Mouse (Mus musculus): Measurements from ENCODE around the gene Olfr904.
"Not testable (repeated sequence)": the region's sequence is repeated elsewhere in the genome, so short reads cannot be mapped to it uniquely, and the experiment has no call there.

The Olfr904 gene

DNA sequence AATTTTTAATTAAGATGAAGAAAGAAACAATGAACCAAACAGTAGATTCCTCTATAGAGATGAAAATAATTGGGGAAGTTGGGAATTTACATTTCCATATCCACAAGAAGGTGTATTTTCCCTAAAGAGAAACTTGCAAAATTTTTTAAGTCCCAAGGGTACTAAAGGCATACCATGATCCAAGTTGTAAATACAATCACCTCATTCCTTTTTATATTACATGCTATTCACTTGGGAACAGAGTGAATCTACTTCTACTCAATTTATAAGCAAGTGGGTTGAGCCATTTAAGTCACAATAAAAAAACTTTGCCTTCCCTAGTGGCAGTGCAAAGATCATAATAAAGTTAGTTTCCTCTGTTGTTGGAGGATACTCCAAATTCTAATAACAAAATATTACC, at the start of gene Olfr904:
Gene Olfr904, plus strand, starts transcription at position 301 of the 400 bp plus-strand sequence.
- no peak for DNase-seq

DNA sequence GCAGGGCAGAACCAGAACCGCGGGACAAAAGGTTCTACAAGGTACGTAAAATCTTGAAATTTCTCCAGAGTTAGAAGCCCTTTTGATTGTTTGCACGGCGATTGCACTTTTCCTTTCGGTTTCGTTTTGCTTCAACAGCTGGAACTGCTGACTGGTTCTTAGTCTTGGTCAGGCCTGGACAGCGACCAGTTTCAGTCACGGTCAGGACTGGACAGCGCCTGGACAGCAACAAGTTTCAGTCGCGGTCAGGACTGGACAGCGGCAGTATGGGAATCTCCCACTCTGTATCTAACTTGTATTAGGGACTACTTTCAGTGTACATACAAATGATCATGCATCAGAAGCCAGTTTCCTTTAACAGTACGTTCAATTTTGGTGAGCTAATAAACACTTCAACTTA, 49.4 kb upstream of the Olfr904 start:
- not testable (repeated sequence) for DNase-seq

DNA sequence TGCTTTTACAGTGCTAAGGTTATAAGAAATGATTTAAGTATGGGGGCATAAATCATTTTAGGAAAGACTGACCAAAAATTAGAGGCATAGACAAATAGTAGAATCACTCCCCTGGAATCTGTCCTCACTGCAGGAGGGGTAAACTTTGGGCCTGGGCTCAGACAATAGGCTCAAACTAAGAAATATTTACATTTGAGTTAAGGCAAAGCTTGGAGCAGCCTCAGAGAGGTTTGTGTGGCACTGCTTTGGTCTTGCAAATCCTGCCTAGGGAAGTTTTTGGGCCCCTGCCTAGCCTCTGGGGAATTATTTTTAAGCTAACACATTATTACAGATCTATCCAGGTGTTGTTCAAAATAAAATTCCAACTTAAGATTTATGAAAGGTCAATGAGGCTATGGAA, 39.1 kb upstream of the Olfr904 start:
- DNase-seq = no peak

DNA sequence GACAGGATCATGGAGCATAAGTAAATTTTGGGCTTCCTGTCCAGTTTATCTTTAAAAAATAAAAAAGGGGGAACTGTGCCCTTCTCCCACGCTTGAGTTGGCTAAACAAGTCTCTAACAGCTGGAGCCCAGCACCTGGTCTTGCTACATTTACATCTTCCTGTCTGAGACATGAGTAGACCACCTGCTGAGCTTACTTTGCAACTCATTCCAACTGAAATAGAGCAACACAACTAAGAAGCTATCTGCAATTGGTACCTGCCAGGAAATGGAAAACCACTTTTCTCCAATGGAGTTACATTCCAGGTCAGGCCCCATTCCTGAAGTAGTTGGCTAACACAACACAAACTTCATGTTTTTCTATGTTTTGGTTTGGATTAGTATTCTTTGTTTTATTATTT, 35.9 kb upstream of the Olfr904 start:
- no peak for DNase-seq

DNA sequence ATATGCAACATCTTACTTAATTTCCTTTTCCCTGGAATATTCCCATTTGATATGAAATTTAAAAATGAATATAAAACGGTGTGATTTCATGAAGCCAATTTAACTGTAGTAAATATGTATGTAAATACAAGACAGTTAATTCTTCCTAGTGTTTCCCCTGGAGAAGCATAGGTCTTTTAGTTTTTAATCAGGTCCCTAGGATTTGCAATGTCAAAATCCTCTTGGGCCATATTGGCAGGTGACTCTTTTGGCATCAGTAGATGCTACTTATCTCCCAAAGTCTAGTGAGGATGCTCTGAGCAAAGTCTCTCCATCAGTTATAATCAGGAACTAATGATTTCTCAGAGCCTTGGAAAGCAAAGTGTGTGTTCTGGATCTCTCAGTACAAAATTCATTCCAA, 33.8 kb upstream of the Olfr904 start, which contains the start of gene Olfr901:
Gene Olfr901, plus strand, starts transcription at position 301 of the 400 bp plus-strand sequence.
- DNase-seq = no peak

DNA sequence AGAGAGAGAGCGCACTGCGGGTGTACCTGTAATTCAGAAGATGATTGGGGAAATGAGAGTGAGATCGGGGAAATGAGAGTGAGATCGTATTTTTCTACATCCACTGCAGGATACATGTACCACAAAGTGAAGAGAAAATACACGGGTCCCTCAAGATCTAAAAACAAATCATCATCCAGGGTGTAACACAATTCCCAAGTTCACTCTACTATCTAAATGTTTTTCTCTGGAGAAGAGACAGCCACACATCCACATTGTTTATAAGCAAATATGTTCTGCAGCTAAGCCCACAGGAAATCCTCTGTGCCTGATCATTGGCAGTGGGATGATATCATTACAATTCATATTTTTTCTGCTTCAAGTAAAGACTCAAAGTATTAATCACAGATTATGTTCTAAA, 15.6 kb upstream of the Olfr904 start, which contains the start of gene Olfr902:
Gene Olfr902, plus strand, starts transcription at position 301 of the 400 bp plus-strand sequence.
- no peak for DNase-seq

DNA sequence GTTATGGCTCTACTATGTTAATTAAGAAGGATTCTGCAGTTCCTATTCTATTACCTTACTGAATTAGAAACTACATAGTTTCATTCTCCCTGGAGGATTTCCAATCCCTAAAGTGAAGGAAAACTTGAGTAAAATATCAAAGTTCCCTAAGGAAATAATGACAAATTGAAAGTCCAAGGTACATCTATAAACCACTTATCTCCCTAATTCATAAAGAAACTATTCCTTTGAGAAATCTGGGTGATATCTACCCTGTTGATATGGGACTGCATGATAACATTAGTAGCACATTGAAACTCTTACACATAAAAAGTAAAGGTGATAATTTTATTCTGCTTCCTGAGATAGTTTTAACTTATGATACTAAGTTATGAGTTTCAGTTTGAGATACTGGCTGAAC, 7.9 kb downstream of the Olfr904 start, which contains the start of gene Olfr905:
Gene Olfr905, plus strand, starts transcription at position 301 of the 400 bp plus-strand sequence.
- no peak for DNase-seq

DNA sequence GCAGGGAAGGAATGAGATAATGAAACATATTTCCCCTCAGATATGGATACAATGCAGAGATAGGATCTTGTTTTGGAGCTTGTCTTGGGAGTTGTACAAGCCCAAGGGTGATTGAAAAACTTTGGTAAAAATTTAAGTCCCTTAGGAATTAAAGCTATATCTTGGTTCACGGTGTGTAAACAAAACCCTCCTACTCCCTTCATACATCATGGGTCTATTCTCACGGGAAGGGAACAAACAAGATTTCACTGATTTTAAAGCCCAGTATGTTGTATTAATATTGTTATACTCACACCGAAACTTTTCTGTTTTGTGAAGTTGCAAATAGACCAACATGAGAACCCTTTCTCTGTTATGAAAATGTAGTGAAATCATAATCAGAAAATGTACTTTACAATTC, 23.8 kb downstream of the Olfr904 start, which contains the start of gene Olfr906:
Gene Olfr906, plus strand, starts transcription at position 301 of the 400 bp plus-strand sequence.
- DNase-seq = no peak

DNA sequence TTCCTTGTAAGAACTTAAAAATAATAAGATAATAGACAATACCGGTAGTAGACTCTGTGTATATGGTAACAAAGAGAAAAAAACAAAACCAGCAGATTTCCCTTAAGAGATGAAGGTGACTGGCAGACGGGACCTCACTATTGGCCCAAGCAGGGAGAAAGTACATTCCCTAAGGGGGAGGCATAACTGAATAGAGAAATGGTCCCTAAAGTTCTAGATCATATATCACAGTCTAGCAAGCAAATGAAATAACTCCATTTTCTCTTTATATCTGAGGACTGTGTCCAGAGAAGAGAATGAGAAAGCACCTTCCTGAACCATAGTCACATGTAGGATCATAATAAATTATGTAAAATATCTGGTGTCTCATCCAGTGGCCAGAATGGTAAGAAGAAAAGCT, 32.6 kb downstream of the Olfr904 start, which contains the start of gene Olfr907:
Gene Olfr907, plus strand, starts transcription at position 301 of the 400 bp plus-strand sequence.
- no peak for DNase-seq

DNA sequence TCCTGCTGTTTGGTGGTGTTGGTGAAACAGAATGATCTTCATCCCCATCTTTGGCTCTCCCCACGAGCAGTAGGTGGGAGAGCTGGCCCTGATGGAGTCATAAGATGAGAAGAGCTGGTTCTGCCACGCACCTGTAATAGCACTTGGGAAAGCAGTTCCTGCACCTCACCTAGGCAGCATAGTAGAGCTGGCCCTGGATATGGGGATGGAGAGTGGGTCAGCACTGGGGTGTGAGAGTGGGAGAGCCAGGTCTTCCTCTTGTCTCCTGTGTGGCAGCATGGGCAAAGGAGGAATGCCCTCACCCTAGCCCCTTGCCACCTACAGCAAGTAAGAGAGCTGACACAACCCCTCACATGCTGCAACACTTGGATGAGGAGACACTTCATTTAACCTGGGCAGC, 49.4 kb downstream of the Olfr904 start:
- no peak for DNase-seq

All from thymus, postnatal 14 days (tissue).